Mouse (Mus musculus): ENCODE data around the gene Arhgef28.

- TF ChIP-seq CTCF (IDR thresholded peaks at IDR 0.05; ENCODE audit: borderline replicate concordance, insufficient read depth, low read length) (no peak), POLR2A (IDR thresholded peaks at IDR 0.05; ENCODE audit: low read depth, low read length) (no peak)
Measured at GRCm38 (mm10) chr13:98011931-98012341, 194.3 kb downstream of the Arhgef28 start.
